Mouse (Mus musculus) heart, embryonic 15.5 days (tissue): ENCODE data around the gene Akap6. TPM values are rescaled to one million over a fixed set of nuclear protein-coding genes. Genes with fewer than 3 reads are reported as not detected.
A peak's percentile ranks its signal among the peaks of the same experiment; 100 is the strongest.

Experiments
- ATAC-seq: fragments of 200-750 bp; cut with Nextera tagmentation; replicated peaks from 2 replicates; pipeline ENCODE4 v1.8.0; 2017; ENCODE audit warnings: low read depth, moderate TSS enrichment; ENCODE audit not compliant: insufficient number of reproducible peaks, insufficient read depth, low FRiP score
- H3K27ac ChIP-seq: fragments of 300-500 bp; sonication (generic); 2 replicates; pipeline ENCODE4 v1.5.1; 2015; ENCODE audit warnings: mild to moderate bottlenecking, inconsistent platforms
- H3K27me3 ChIP-seq: fragments of 300-500 bp; sonication (generic); 2 replicates; pipeline ENCODE4 v1.6.1; 2015; ENCODE audit warnings: inconsistent platforms
- H3K36me3 ChIP-seq: fragments of 300-500 bp; sonication (generic); 2 replicates; pipeline ENCODE4 v1.6.1; 2015; ENCODE audit warnings: mild to moderate bottlenecking, inconsistent platforms
- H3K4me1 ChIP-seq: fragments of 300-500 bp; sonication (generic); replicated peaks from 2 replicates; pipeline ENCODE4 v1.6.1; 2015; ENCODE audit warnings: inconsistent platforms
- H3K4me2 ChIP-seq: fragments of 300-500 bp; sonication (generic); 2 replicates; pipeline ENCODE4 v1.6.1; 2015; ENCODE audit warnings: inconsistent platforms, mild to moderate bottlenecking, moderate library complexity
- H3K4me3 ChIP-seq: fragments of 300-500 bp; sonication (generic); 2 replicates; pipeline ENCODE4 v1.5.1; 2015; ENCODE audit warnings: mild to moderate bottlenecking, inconsistent platforms
- H3K9ac ChIP-seq: fragments of 300-500 bp; sonication (generic); 2 replicates; pipeline ENCODE4 v1.6.1; 2015; ENCODE audit warnings: mild to moderate bottlenecking, inconsistent platforms
- H3K9me3 ChIP-seq: fragments of 300-500 bp; sonication (generic); replicated peaks from 2 replicates; pipeline ENCODE4 v1.6.1; 2016; ENCODE audit warnings: inconsistent platforms
- WGBS: fragments of 180-500 bp; shearing (Covaris S2); methylation state at CpG from one replicate; pipeline ENCODE4 v1.1.7; 2015; ENCODE audit warnings: mixed read lengths; 5-methylcytosine and 5-hydroxymethylcytosine counted together
- polyA plus RNA-seq: library from polyadenylated mRNA; unstranded; fragments of >200 nt; fragmentation: Nextera tagmentation; extraction: Ambion mirVana; gene quantifications from 2 replicates; pipeline ENCODE4 v1.2.1, GENCODE M21; 2015

The Akap6 gene
- polyA plus RNA-seq, 1 experiment from 2014 or later = 10.4 TPM

- 51% methylated on average over 6 of the region's 6 CpGs for WGBS
- no peak overlapping the region for H3K4me2 ChIP-seq
- no peaks in the 10 kb centered on the region for H3K9me3 ChIP-seq
- H3K27ac ChIP-seq = no peak overlapping the region
- H3K36me3 ChIP-seq = no peaks in the 10 kb centered on the region
- H3K4me3 ChIP-seq = no peak overlapping the region
- H3K4me1 ChIP-seq = peaks cover 27% of the 10 kb centered on the region
- no peaks in the 10 kb centered on the region for H3K27me3 ChIP-seq
- no peak for ATAC-seq
- no peak overlapping the region for H3K9ac ChIP-seq
Measured at GRCm38 (mm10) chr12:52833141-52833540, 134.0 kb downstream of the Akap6 start.

GRCm38 (mm10) chr12:52834074-52834473 is 134.9 kb downstream of the Akap6 start:
- Histone ChIP-seq H3K36me3 (no peaks in the 10 kb centered on the region), H3K27ac (0 out of 2 replicates have a peak overlapping the region, but pooled peaks have one; percentile 65), H3K4me1 (peaks cover 27% of the 10 kb centered on the region), H3K4me3 (no peak overlapping the region), H3K4me2 (no peak overlapping the region), H3K9me3 (no peaks in the 10 kb centered on the region), H3K27me3 (no peaks in the 10 kb centered on the region), H3K9ac (no peak overlapping the region)
- no peak for ATAC-seq
- WGBS = 28% methylated on average over 10 of the region's 10 CpGs

- WGBS = 46% methylated on average over 6 of the region's 6 CpGs
- no peak overlapping the region for H3K9ac ChIP-seq
- ATAC-seq = 0 out of 2 replicates have a peak, but pooled peaks have one; percentile 18
Measured at GRCm38 (mm10) chr12:52834781-52835279, 135.6 kb downstream of the Akap6 start.

GRCm38 (mm10) chr12:52835291-52835742 is 136.1 kb downstream of the Akap6 start:
- WGBS = 39% methylated on average over 6 of the region's 6 CpGs
- no peaks in the 10 kb centered on the region for H3K9me3 ChIP-seq
- 0 out of 2 replicates have a peak, but pooled peaks have one; percentile 44 for ATAC-seq
- no peaks in the 10 kb centered on the region for H3K27me3 ChIP-seq
- no peak overlapping the region for H3K4me3 ChIP-seq
- no peak overlapping the region for H3K9ac ChIP-seq
- H3K4me1 ChIP-seq = peaks cover 27% of the 10 kb centered on the region
- H3K36me3 ChIP-seq = no peaks in the 10 kb centered on the region
- peak overlapping the region; percentile 65 for H3K27ac ChIP-seq
- no peak overlapping the region; the same call in 1 of the 2 replicates for H3K4me2 ChIP-seq

More at GRCm38 (mm10) chr12:52834781-52835279, 135.6 kb downstream of the Akap6 start:
- Histone ChIP-seq H3K4me1 (peaks cover 27% of the 10 kb centered on the region), H3K4me3 (no peak overlapping the region), H3K4me2 (no peak overlapping the region), H3K27me3 (no peaks in the 10 kb centered on the region), H3K9me3 (no peaks in the 10 kb centered on the region), H3K36me3 (no peaks in the 10 kb centered on the region), H3K27ac (peak overlapping the region; percentile 65)

- no peak overlapping the region for H3K9ac ChIP-seq
- H3K4me2 ChIP-seq = 0 out of 2 replicates have a peak overlapping the region, but pooled peaks have one; percentile 1
- ATAC-seq = no peak
- H3K9me3 ChIP-seq = no peaks in the 10 kb centered on the region
- no peaks in the 10 kb centered on the region for H3K27me3 ChIP-seq
- H3K4me1 ChIP-seq = peaks cover 27% of the 10 kb centered on the region
- 56% methylated on average over 12 of the region's 12 CpGs for WGBS
- H3K27ac ChIP-seq = peak overlapping the region; percentile 43
- no peak overlapping the region for H3K4me3 ChIP-seq
- H3K36me3 ChIP-seq = no peaks in the 10 kb centered on the region
Measured at GRCm38 (mm10) chr12:52835914-52836546, 136.8 kb downstream of the Akap6 start.

GRCm38 (mm10) chr12:52845982-52846381 is 146.8 kb downstream of the Akap6 start:
- Histone ChIP-seq H3K4me2 (no peak overlapping the region), H3K4me1 (peaks cover 28% of the 10 kb centered on the region), H3K4me3 (no peak overlapping the region), H3K27me3 (no peaks in the 10 kb centered on the region), H3K9ac (no peak overlapping the region), H3K9me3 (no peaks in the 10 kb centered on the region), H3K27ac (no peak overlapping the region), H3K36me3 (no peaks in the 10 kb centered on the region)
- no peak for ATAC-seq
- 88% methylated on average over 1 of the region's 1 CpGs for WGBS

- Histone ChIP-seq H3K4me2 (no peak overlapping the region), H3K36me3 (no peaks in the 10 kb centered on the region), H3K27me3 (no peaks in the 10 kb centered on the region), H3K4me3 (no peak overlapping the region), H3K9ac (no peak overlapping the region), H3K27ac (no peak overlapping the region), H3K9me3 (no peaks in the 10 kb centered on the region), H3K4me1 (peaks cover 32% of the 10 kb centered on the region)
- no peak for ATAC-seq
- 84% methylated on average over 4 of the region's 4 CpGs for WGBS
Measured at GRCm38 (mm10) chr12:52847020-52847419, 147.8 kb downstream of the Akap6 start.

GRCm38 (mm10) chr12:52847830-52848518 is 148.8 kb downstream of the Akap6 start:
- ATAC-seq = peak; percentile 89
- Histone ChIP-seq H3K4me1 (peaks cover 38% of the 10 kb centered on the region), H3K27ac (peak overlapping the region; percentile 58), H3K9me3 (no peaks in the 10 kb centered on the region), H3K4me2 (peak overlapping the region; percentile 48), H3K27me3 (no peaks in the 10 kb centered on the region), H3K36me3 (no peaks in the 10 kb centered on the region), H3K4me3 (peak overlapping the region; percentile 5; the same call in 1 of the 2 replicates), H3K9ac (peak overlapping the region; percentile 6; the same call in 1 of the 2 replicates)
- WGBS = 35% methylated on average over 14 of the region's 14 CpGs

- Histone ChIP-seq H3K4me3 (peak overlapping the region; percentile 5; the same call in 1 of the 2 replicates), H3K9ac (peak overlapping the region; percentile 6; the same call in 1 of the 2 replicates), H3K4me2 (peak overlapping the region; percentile 48), H3K27ac (peak overlapping the region; percentile 58), H3K36me3 (no peaks in the 10 kb centered on the region), H3K27me3 (no peaks in the 10 kb centered on the region), H3K9me3 (no peaks in the 10 kb centered on the region), H3K4me1 (peaks cover 43% of the 10 kb centered on the region)
- 59% methylated on average over 7 of the region's 7 CpGs for WGBS
- no peak; the same call in 1 of the 2 replicates for ATAC-seq
Measured at GRCm38 (mm10) chr12:52848519-52848855, 149.3 kb downstream of the Akap6 start.

- H3K9me3 ChIP-seq = no peaks in the 10 kb centered on the region
- H3K36me3 ChIP-seq = no peaks in the 10 kb centered on the region
- no peak for ATAC-seq
- H3K4me2 ChIP-seq = no peak overlapping the region
- H3K27me3 ChIP-seq = no peaks in the 10 kb centered on the region
- 53% methylated on average over 4 of the region's 4 CpGs for WGBS
- no peak overlapping the region for H3K9ac ChIP-seq
- H3K27ac ChIP-seq = peak overlapping the region; percentile 39; the same call in 1 of the 2 replicates
- H3K4me3 ChIP-seq = no peak overlapping the region
- H3K4me1 ChIP-seq = peaks cover 51% of the 10 kb centered on the region
Measured at GRCm38 (mm10) chr12:52849297-52849696, 150.1 kb downstream of the Akap6 start.

GRCm38 (mm10) chr12:52850332-52851036 is 151.3 kb downstream of the Akap6 start:
- H3K4me2 ChIP-seq = no peak overlapping the region
- 72% methylated on average over 7 of the region's 7 CpGs for WGBS
- H3K9ac ChIP-seq = no peak overlapping the region
- H3K36me3 ChIP-seq = no peaks in the 10 kb centered on the region
- H3K4me1 ChIP-seq = peaks cover 52% of the 10 kb centered on the region
- no peaks in the 10 kb centered on the region for H3K27me3 ChIP-seq
- H3K27ac ChIP-seq = peak overlapping the region; percentile 77
- no peak overlapping the region for H3K4me3 ChIP-seq
- no peak for ATAC-seq
- no peaks in the 10 kb centered on the region for H3K9me3 ChIP-seq
